Mouse (Mus musculus) kidney, postnatal 36 days (tissue): ENCODE measurements at regions not wholly inside any gene's neighbourhood (a gene's known extent, or its start where the extent isn't known, plus 50 kb on each side); places are given as distances from the start of the nearest gene placed in this dataset.

ENCODE experiments used
- DNase-seq, 2 experiments: peaks; one replicate each; pipeline ENCODE4 v3.0.0; 2021 to 2022; ENCODE audit warnings: mixed read lengths in 2 of 2

GRCm38 (mm10) chr1:69165202-69165601 lies 57.3 kb upstream of the Erbb4 start:
- DNase-seq, result no peak
